Mouse (Mus musculus): ENCODE results near the gene Tenm4. TPM values are rescaled to one million over a fixed set of nuclear protein-coding genes. Genes with fewer than 3 reads are reported as not detected.

Tenm4 gene
- polyA plus RNA-seq, 1 experiment from 2014 or later, result 31.3 TPM

- H3K9ac ChIP-seq (ENCODE audit: low read depth, low read length), result no peak overlapping the region
- H3K9me3 ChIP-seq (ENCODE audit: control insufficient read depth, low read length), result no peaks in the 10 kb centered on the region
- H3K27ac ChIP-seq (replicated peaks; ENCODE audit: low read depth, low read length), result no peak overlapping the region
- no peak for DNase-seq (ENCODE audit: low spot score)
- no peak overlapping the region for H3K4me2 ChIP-seq (ENCODE audit: low read depth, low read length)
- ATAC-seq (ENCODE audit: low read depth), result no peak
- no peak overlapping the region for H3K4me3 ChIP-seq (ENCODE audit: low read depth, low read length)
- 79% methylated on average over 1 of the region's 1 CpGs for WGBS
- peaks cover 24% of the 10 kb centered on the region; the same call in 1 of the 2 replicates for H3K36me3 ChIP-seq (ENCODE audit: control insufficient read depth, insufficient read depth, low read length)
- H3K27me3 ChIP-seq (replicated peaks; ENCODE audit: control insufficient read depth, insufficient read depth, low read length), result no peaks in the 10 kb centered on the region
- H3K4me1 ChIP-seq (ENCODE audit: control insufficient read depth, insufficient read depth, low read length), result peaks cover 5% of the 10 kb centered on the region
Observed at GRCm38 (mm10) chr7:96904936-96905335, 733.9 kb downstream of the Tenm4 start.

GRCm38 (mm10) chr7:96905422-96905821 is 734.4 kb downstream of the Tenm4 start:
- peaks cover 10% of the 10 kb centered on the region for H3K4me1 ChIP-seq (ENCODE audit: control insufficient read depth, insufficient read depth, low read length)
- no peak overlapping the region for H3K9ac ChIP-seq (ENCODE audit: low read depth, low read length)
- no peaks in the 10 kb centered on the region for H3K27me3 ChIP-seq (replicated peaks; ENCODE audit: control insufficient read depth, insufficient read depth, low read length)
- ATAC-seq (ENCODE audit: low read depth) (no peak), DNase-seq (ENCODE audit: low spot score) (no peak)
- H3K27ac ChIP-seq (replicated peaks; ENCODE audit: low read depth, low read length), result no peak overlapping the region
- WGBS, result 87% methylated on average over 3 of the region's 3 CpGs
- no peaks in the 10 kb centered on the region for H3K9me3 ChIP-seq (ENCODE audit: control insufficient read depth, low read length)
- peaks cover 24% of the 10 kb centered on the region; the same call in 1 of the 2 replicates for H3K36me3 ChIP-seq (ENCODE audit: control insufficient read depth, insufficient read depth, low read length)
- H3K4me3 ChIP-seq (ENCODE audit: low read depth, low read length), result no peak overlapping the region
- H3K4me2 ChIP-seq (ENCODE audit: low read depth, low read length), result no peak overlapping the region

GRCm38 (mm10) chr7:96906216-96906615 is 735.2 kb downstream of the Tenm4 start:
- H3K36me3 ChIP-seq (ENCODE audit: control insufficient read depth, insufficient read depth, low read length), result peaks cover 24% of the 10 kb centered on the region; the same call in 1 of the 2 replicates
- no peak overlapping the region for H3K9ac ChIP-seq (ENCODE audit: low read depth, low read length)
- ATAC-seq (ENCODE audit: low read depth) (no peak), DNase-seq (ENCODE audit: low spot score) (no peak)
- H3K9me3 ChIP-seq (ENCODE audit: control insufficient read depth, low read length), result no peaks in the 10 kb centered on the region
- no peak overlapping the region for H3K27ac ChIP-seq (replicated peaks; ENCODE audit: low read depth, low read length)
- 89% methylated on average over 20 of the region's 20 CpGs for WGBS
- no peak overlapping the region for H3K4me3 ChIP-seq (ENCODE audit: low read depth, low read length)
- no peaks in the 10 kb centered on the region for H3K27me3 ChIP-seq (replicated peaks; ENCODE audit: control insufficient read depth, insufficient read depth, low read length)
- no peak overlapping the region for H3K4me2 ChIP-seq (ENCODE audit: low read depth, low read length)
- peaks cover 17% of the 10 kb centered on the region for H3K4me1 ChIP-seq (ENCODE audit: control insufficient read depth, insufficient read depth, low read length)

GRCm38 (mm10) chr7:96907971-96908680 is 737.1 kb downstream of the Tenm4 start:
- DNase-seq (ENCODE audit: low spot score) (no peak), ATAC-seq (ENCODE audit: low read depth) (no peak)
- Histone ChIP-seq H3K4me2 (ENCODE audit: low read depth, low read length) (no peak overlapping the region), H3K4me1 (ENCODE audit: control insufficient read depth, insufficient read depth, low read length) (peaks cover 23% of the 10 kb centered on the region), H3K27me3 (replicated peaks; ENCODE audit: control insufficient read depth, insufficient read depth, low read length) (no peaks in the 10 kb centered on the region), H3K27ac (replicated peaks; ENCODE audit: low read depth, low read length) (no peak overlapping the region), H3K9me3 (ENCODE audit: control insufficient read depth, low read length) (no peaks in the 10 kb centered on the region), H3K36me3 (ENCODE audit: control insufficient read depth, insufficient read depth, low read length) (peaks cover 19% of the 10 kb centered on the region; the same call in 1 of the 2 replicates), H3K9ac (ENCODE audit: low read depth, low read length) (no peak overlapping the region), H3K4me3 (ENCODE audit: low read depth, low read length) (no peak overlapping the region)
- WGBS, result 73% methylated on average over 15 of the region's 16 CpGs

GRCm38 (mm10) chr7:96909856-96910255 is 738.8 kb downstream of the Tenm4 start:
- Histone ChIP-seq H3K27ac (replicated peaks; ENCODE audit: low read depth, low read length) (no peak overlapping the region), H3K36me3 (ENCODE audit: control insufficient read depth, insufficient read depth, low read length) (peaks cover 16% of the 10 kb centered on the region; the same call in 1 of the 2 replicates), H3K4me1 (ENCODE audit: control insufficient read depth, insufficient read depth, low read length) (peaks cover 23% of the 10 kb centered on the region), H3K4me3 (ENCODE audit: low read depth, low read length) (no peak overlapping the region), H3K9ac (ENCODE audit: low read depth, low read length) (no peak overlapping the region), H3K9me3 (ENCODE audit: control insufficient read depth, low read length) (no peaks in the 10 kb centered on the region), H3K27me3 (replicated peaks; ENCODE audit: control insufficient read depth, insufficient read depth, low read length) (no peaks in the 10 kb centered on the region), H3K4me2 (ENCODE audit: low read depth, low read length) (no peak overlapping the region)
- DNase-seq (ENCODE audit: low spot score) (no peak), ATAC-seq (ENCODE audit: low read depth) (no peak)
- WGBS, result 51% methylated on average over 5 of the region's 5 CpGs

- Histone ChIP-seq H3K9ac (ENCODE audit: low read depth, low read length) (no peak overlapping the region), H3K4me3 (ENCODE audit: low read depth, low read length) (no peak overlapping the region), H3K27me3 (replicated peaks; ENCODE audit: control insufficient read depth, insufficient read depth, low read length) (no peaks in the 10 kb centered on the region), H3K4me2 (ENCODE audit: low read depth, low read length) (no peak overlapping the region), H3K4me1 (ENCODE audit: control insufficient read depth, insufficient read depth, low read length) (peaks cover 23% of the 10 kb centered on the region), H3K36me3 (ENCODE audit: control insufficient read depth, insufficient read depth, low read length) (peaks cover 16% of the 10 kb centered on the region; the same call in 1 of the 2 replicates), H3K9me3 (ENCODE audit: control insufficient read depth, low read length) (no peaks in the 10 kb centered on the region), H3K27ac (replicated peaks; ENCODE audit: low read depth, low read length) (peak overlapping the region; percentile 40; the same call in 1 of the 2 replicates)
- 20% methylated on average over 12 of the region's 12 CpGs for WGBS
- peak; percentile 53 for DNase-seq (ENCODE audit: low spot score)
- ATAC-seq (ENCODE audit: low read depth), result peak; percentile 56
Observed at GRCm38 (mm10) chr7:96910310-96910960, 739.4 kb downstream of the Tenm4 start.

- WGBS, result 8% methylated on average over 6 of the region's 6 CpGs
- Histone ChIP-seq H3K36me3 (ENCODE audit: control insufficient read depth, insufficient read depth, low read length) (no peaks in the 10 kb centered on the region), H3K9me3 (ENCODE audit: control insufficient read depth, low read length) (no peaks in the 10 kb centered on the region), H3K4me1 (ENCODE audit: control insufficient read depth, insufficient read depth, low read length) (peaks cover 23% of the 10 kb centered on the region), H3K4me2 (ENCODE audit: low read depth, low read length) (no peak overlapping the region), H3K27ac (replicated peaks; ENCODE audit: low read depth, low read length) (no peak overlapping the region), H3K9ac (ENCODE audit: low read depth, low read length) (no peak overlapping the region), H3K27me3 (replicated peaks; ENCODE audit: control insufficient read depth, insufficient read depth, low read length) (no peaks in the 10 kb centered on the region), H3K4me3 (ENCODE audit: low read depth, low read length) (no peak overlapping the region)
- DNase-seq (ENCODE audit: low spot score) (peak; percentile 87), ATAC-seq (ENCODE audit: low read depth) (peak; percentile 58)
Observed at GRCm38 (mm10) chr7:96914031-96914430, 743.0 kb downstream of the Tenm4 start.

- peak; percentile 79 for DNase-seq (ENCODE audit: low spot score)
- Histone ChIP-seq H3K9me3 (ENCODE audit: control insufficient read depth, low read length) (no peaks in the 10 kb centered on the region), H3K4me3 (ENCODE audit: low read depth, low read length) (no peak overlapping the region), H3K4me2 (ENCODE audit: low read depth, low read length) (no peak overlapping the region), H3K36me3 (ENCODE audit: control insufficient read depth, insufficient read depth, low read length) (no peaks in the 10 kb centered on the region), H3K27me3 (replicated peaks; ENCODE audit: control insufficient read depth, insufficient read depth, low read length) (no peaks in the 10 kb centered on the region), H3K27ac (replicated peaks; ENCODE audit: low read depth, low read length) (no peak overlapping the region), H3K9ac (ENCODE audit: low read depth, low read length) (no peak overlapping the region), H3K4me1 (ENCODE audit: control insufficient read depth, insufficient read depth, low read length) (peaks cover 12% of the 10 kb centered on the region)
- ATAC-seq (ENCODE audit: low read depth), result peak; percentile 70
- 2% methylated on average over 2 of the region's 2 CpGs for WGBS
Observed at GRCm38 (mm10) chr7:96915452-96916105, 744.5 kb downstream of the Tenm4 start.
